Mouse (Mus musculus) cortical plate, adult 2 months (tissue): ENCODE data around the gene Fgfr2.

Source experiments
- CTCF ChIP-seq: fragments of 200-500 bp; IDR thresholded peaks from 2 replicates; pipeline ENCODE4 v1.5.1; 2011; ENCODE audit warnings: mild to moderate bottlenecking, control low read depth, low read length; ENCODE audit not compliant: insufficient read depth; ENCODE audit errors: extremely low read depth
- POLR2A ChIP-seq: fragments of 200-500 bp; IDR thresholded peaks from 2 replicates; pipeline ENCODE4 v1.6.1; 2011; ENCODE audit warnings: mild to moderate bottlenecking, low read length, control low read depth; ENCODE audit not compliant: insufficient read depth; ENCODE audit errors: extremely low read depth

DNA sequence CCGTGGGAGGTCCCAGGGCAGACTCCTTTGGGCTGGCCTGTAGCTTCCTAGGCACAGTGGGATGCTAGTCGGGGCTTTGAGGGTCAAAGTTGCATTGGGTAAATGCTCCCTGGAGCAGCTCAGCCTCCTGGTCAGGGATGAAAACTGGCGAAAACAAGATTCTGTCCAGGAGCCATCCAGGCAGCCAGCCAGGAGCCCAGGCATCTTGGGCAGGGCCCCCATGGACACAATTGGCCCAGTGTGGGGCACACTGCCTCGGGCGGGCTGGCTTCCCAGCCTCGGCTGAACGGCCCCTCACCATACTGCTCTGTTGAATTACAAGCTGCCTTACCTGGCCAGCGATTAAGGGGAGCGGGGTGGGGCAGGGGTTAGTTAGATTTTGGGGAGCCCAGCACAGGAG lies 430.4 kb downstream of the Fgfr2 start:
- TF ChIP-seq POLR2A = no peak
- no peak for TF ChIP-seq CTCF
